Mouse (Mus musculus): ENCODE results near the gene Zfp638. TPM values are rescaled to one million over a fixed set of nuclear protein-coding genes. Genes with fewer than 3 reads are reported as not detected.

Gene Zfp638
- 16.9 and 17.9 TPM in 2 replicates for polyA plus RNA-seq (2012; rRNA removed)

GRCm38 (mm10) chr6:83866954-83867597 lies at the start of gene Zfp638:
Gene Zfp638, plus strand, starts transcription at chr6:83867109.

DNA sequence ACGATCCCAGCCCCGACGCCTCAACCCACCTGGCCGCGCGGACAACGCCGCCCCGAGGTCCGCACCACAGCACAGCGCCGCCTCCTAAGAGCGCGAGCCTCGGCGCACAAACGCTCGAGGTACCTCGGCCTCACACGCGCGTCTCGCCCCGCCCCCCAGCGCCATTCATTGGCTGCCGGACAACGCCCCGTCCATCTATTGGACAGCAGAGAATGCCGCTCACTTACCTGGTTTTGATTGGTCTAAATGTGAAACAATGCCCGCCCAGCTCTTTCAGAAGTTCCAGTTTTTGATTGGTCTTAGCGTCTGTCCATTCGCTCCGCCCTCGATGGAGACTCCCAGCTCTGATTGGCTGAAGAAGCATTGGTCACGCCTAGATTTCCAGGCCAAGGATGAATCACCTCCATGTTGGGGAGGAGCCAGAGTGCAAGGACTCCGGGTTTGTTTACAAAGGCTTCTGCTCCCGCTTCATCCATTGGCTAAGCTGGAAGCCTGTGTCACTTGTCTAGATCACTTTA lies 35.2 kb upstream of the Zfp638 start, which contains the start of gene Paip2b:
Gene Paip2b (minus strand): TSS at position 136 of the 518 bp plus-strand sequence.

GRCm38 (mm10) chr6:84008363-84009171 lies 141.7 kb downstream of the Zfp638 start, which contains the start of gene Dysf:
Gene Dysf, plus strand, starts transcription at chr6:84008590.

Other genes with a start within 250 kb of the Zfp638 start
- 3.7 and 4.2 TPM in 2 replicates for gene Clec4f, start 210.9 kb upstream of the Zfp638 start, polyA plus RNA-seq (2012; rRNA removed)
- gene Cd207, start 189.3 kb upstream of the Zfp638 start, polyA plus RNA-seq (2012; rRNA removed), result 0.15 and 0.22 TPM in 2 replicates
- gene Vax2, start 155.8 kb upstream of the Zfp638 start, polyA plus RNA-seq (2012; rRNA removed), result not detected in 2 replicates
- gene Atp6v1b1, start 124.1 kb upstream of the Zfp638 start, polyA plus RNA-seq (2012; rRNA removed), result 0.03 and 0.05 TPM in 2 replicates
- not detected in 2 replicates for gene Ankrd53, start 104.5 kb upstream of the Zfp638 start, polyA plus RNA-seq (2012; rRNA removed)
- 19.2 and 22.3 TPM in 2 replicates for gene Tex261, start 91.3 kb upstream of the Zfp638 start, polyA plus RNA-seq (2012; rRNA removed)
- 4.8 and 6.9 TPM in 2 replicates for gene Nagk, start 72.1 kb upstream of the Zfp638 start, polyA plus RNA-seq (2012; rRNA removed)
- gene Paip2b, start 35.4 kb upstream of the Zfp638 start, polyA plus RNA-seq (2012; rRNA removed), result 6.7 TPM in 2 replicates
- gene Dysf, start 141.5 kb downstream of the Zfp638 start, polyA plus RNA-seq (2012; rRNA removed), result 1.6 and 1.9 TPM in 2 replicates